Mouse (Mus musculus): Measurements from ENCODE around the gene Diaph3.
"Not testable (repeated sequence)": the region's sequence is repeated elsewhere in the genome, so short reads cannot be mapped to it uniquely, and the experiment has no call there.

Gene Diaph3

GRCm38 (mm10) chr14:87140963-87141486 lies at the start of gene Diaph3:
Gene Diaph3 (minus strand): TSS chr14:87141235.
- DNase-seq = peak; percentile 93 to 98

- no peak for DNase-seq
These were observed 49.6 kb upstream of the Diaph3 start for GRCm38 (mm10) chr14:87190685-87191084.

GRCm38 (mm10) chr14:87171577-87171976 lies 30.5 kb upstream of the Diaph3 start:
- DNase-seq = no peak

- no peak for DNase-seq
These were observed 28.1 kb upstream of the Diaph3 start for GRCm38 (mm10) chr14:87169151-87169550.

- no peak for DNase-seq
These were observed 14.7 kb upstream of the Diaph3 start for GRCm38 (mm10) chr14:87155621-87156238.

GRCm38 (mm10) chr14:87149684-87150083 lies 8.6 kb upstream of the Diaph3 start:
- no peak for DNase-seq

GRCm38 (mm10) chr14:87146704-87147103 lies 5.7 kb upstream of the Diaph3 start:
- DNase-seq = no peak

GRCm38 (mm10) chr14:87145351-87145750 lies 4.3 kb upstream of the Diaph3 start:
- no peak for DNase-seq

- DNase-seq = peak in 1 of 2 experiments; percentile 4
These were observed 742 bp upstream of the Diaph3 start for GRCm38 (mm10) chr14:87141777-87142176.

- DNase-seq = no peak
These were observed 590 bp downstream of the Diaph3 start for GRCm38 (mm10) chr14:87140327-87140962.

GRCm38 (mm10) chr14:87126076-87126639 lies 14.9 kb downstream of the Diaph3 start:
- no peak for DNase-seq

- DNase-seq = no peak
These were observed 15.5 kb downstream of the Diaph3 start for GRCm38 (mm10) chr14:87125492-87125891.

- no peak for DNase-seq
These were observed 17.9 kb downstream of the Diaph3 start for GRCm38 (mm10) chr14:87123091-87123490.

GRCm38 (mm10) chr14:87121868-87122267 lies 19.2 kb downstream of the Diaph3 start:
- no peak for DNase-seq

GRCm38 (mm10) chr14:87110634-87111033 lies 30.4 kb downstream of the Diaph3 start:
- DNase-seq = no peak

GRCm38 (mm10) chr14:87099380-87100088 lies 41.5 kb downstream of the Diaph3 start:
- no peak for DNase-seq

- no peak for DNase-seq
These were observed 42.9 kb downstream of the Diaph3 start for GRCm38 (mm10) chr14:87098093-87098492.

GRCm38 (mm10) chr14:87091522-87091921 lies 49.5 kb downstream of the Diaph3 start:
- no peak for DNase-seq

- DNase-seq = no peak
These were observed 49.9 kb downstream of the Diaph3 start for GRCm38 (mm10) chr14:87091108-87091507.

- no peak for DNase-seq
These were observed 52.1 kb downstream of the Diaph3 start for GRCm38 (mm10) chr14:87088928-87089327.

GRCm38 (mm10) chr14:87088456-87088855 lies 52.6 kb downstream of the Diaph3 start:
- no peak for DNase-seq

- no peak for DNase-seq
These were observed 53.0 kb downstream of the Diaph3 start for GRCm38 (mm10) chr14:87087996-87088395.

GRCm38 (mm10) chr14:87084906-87085305 lies 56.1 kb downstream of the Diaph3 start:
- not testable (repeated sequence) for DNase-seq

Data from cerebellum, postnatal 25 days (tissue).